Mouse (Mus musculus): ENCODE data around the gene Dot1l. TPM values are rescaled to one million over a fixed set of nuclear protein-coding genes. Genes with fewer than 3 reads are reported as not detected.

The Dot1l gene
- polyA plus RNA-seq, 1 experiment: 20.6 TPM

DNA sequence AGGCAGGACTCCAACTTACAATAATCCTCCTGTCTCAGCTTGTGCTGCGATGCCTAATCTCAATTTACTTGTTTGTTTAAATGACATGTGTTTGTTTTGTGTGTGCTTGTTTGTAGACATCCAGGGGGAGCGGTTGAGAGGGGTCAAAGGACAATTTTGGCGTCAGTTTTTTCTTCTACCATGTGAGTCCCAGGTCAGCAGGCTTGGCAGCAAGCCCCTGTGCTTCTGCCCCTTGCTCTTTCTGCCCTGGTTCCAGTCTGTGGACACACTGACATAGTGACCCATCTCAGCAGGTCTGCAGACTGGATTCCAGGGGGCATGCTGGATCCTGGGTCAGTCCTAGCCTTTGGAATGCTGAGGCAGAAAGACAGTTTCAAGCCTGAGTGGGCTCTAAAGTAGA, 64.4 kb downstream of the Dot1l start:
- TF ChIP-seq REST (IDR thresholded peaks at IDR 0.05; ENCODE audit: insufficient read depth, insufficient read length) (no peak), MYOG (IDR thresholded peaks at IDR 0.05; ENCODE audit: control insufficient read depth in 1 of 3, insufficient read depth in 1 of 3, insufficient read length in 2 of 3, low read depth in 2 of 3) (no peak), TCF3 (IDR thresholded peaks at IDR 0.05; ENCODE audit: insufficient read length, low read depth) (no peak), CEBPB (IDR thresholded peaks at IDR 0.05; ENCODE audit: insufficient read depth, poor library complexity, severe bottlenecking) (no peak), POLR2AphosphoS2 (IDR thresholded peaks at IDR 0.05; ENCODE audit: insufficient read length, low read depth) (no peak), POLR2A (IDR thresholded peaks at IDR 0.05; ENCODE audit: insufficient read length, low read depth) (no peak)
- no peak overlapping the region for H3ac ChIP-seq (ENCODE audit: control insufficient read depth, insufficient read length)
- no peak overlapping the region for H3K4me3 ChIP-seq
- no peaks in the 10 kb centered on the region for H3K79me2 ChIP-seq (ENCODE audit: control insufficient read depth, insufficient read depth)
- H3K4me2 ChIP-seq (ENCODE audit: low read depth): no peak overlapping the region
- no peaks in the 10 kb centered on the region for H3K27me3 ChIP-seq (ENCODE audit: control insufficient read depth, insufficient read depth, insufficient read length)
- no peaks in the 10 kb centered on the region for H3K36me3 ChIP-seq (ENCODE audit: control insufficient read depth, insufficient read depth)

DNA sequence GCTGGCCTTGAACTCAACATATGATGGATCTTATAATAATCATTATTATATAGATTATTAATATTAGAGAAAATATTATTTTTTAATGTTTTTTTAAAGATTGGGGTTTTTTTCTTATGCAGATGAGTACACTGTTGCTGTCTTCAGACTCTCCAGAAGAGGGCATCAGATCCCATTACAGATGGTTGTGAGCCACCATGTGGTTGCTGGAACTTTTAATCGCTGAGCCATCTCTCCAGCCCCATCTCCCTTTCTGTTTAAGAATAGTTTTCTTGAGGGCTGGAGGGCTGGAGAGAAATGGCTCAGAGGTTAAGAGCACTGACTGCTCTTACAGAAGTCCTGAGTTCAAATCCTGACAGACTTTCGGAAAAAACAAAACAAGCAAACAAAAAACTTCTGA, 67.0 kb downstream of the Dot1l start:
- peaks cover 3% of the 10 kb centered on the region for H3K79me2 ChIP-seq (ENCODE audit: control insufficient read depth, insufficient read depth)
- H3K36me3 ChIP-seq (ENCODE audit: control insufficient read depth, insufficient read depth): no peaks in the 10 kb centered on the region
- no peak for TF ChIP-seq CEBPB (IDR thresholded peaks at IDR 0.05; ENCODE audit: insufficient read depth, poor library complexity, severe bottlenecking)
- H3K4me3 ChIP-seq: no peak overlapping the region
- no peak overlapping the region for H3K4me2 ChIP-seq (ENCODE audit: low read depth)
- H3K27me3 ChIP-seq (ENCODE audit: control insufficient read depth, insufficient read depth, insufficient read length): no peaks in the 10 kb centered on the region
- H3ac ChIP-seq (ENCODE audit: control insufficient read depth, insufficient read length): no peak overlapping the region

DNA sequence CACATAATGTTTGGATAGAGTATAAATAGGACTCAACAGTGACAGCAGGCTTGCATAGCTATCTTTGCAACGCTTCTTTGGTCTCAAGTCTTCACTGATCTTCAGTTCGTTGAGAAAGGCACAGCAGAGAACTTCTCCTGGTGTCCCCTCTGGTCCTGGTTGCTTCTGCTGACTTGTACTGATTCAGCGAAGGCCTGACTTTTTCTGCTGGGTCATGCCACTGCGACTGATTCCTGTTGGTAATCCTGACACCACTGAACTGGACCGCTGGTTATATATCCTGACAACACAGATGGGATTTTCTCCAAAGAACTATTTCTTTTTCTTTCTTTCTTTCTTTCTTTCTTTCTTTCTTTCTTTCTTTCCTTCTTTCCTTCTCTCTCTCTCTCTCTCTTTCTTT, 67.5 kb downstream of the Dot1l start:
- TF ChIP-seq REST (IDR thresholded peaks at IDR 0.05; ENCODE audit: insufficient read depth, insufficient read length) (no peak), MYOD1 (IDR thresholded peaks at IDR 0.05; ENCODE audit: control insufficient read depth in 1 of 3, insufficient read length in 2 of 3, low read depth in 2 of 3) (no peak), POLR2A (IDR thresholded peaks at IDR 0.05; ENCODE audit: insufficient read length, low read depth) (no peak), USF1 (IDR thresholded peaks at IDR 0.05; ENCODE audit: low read depth) (no peak), SRF (IDR thresholded peaks at IDR 0.05; ENCODE audit: control insufficient read depth, insufficient read length, low read depth) (no peak), TCF3 (IDR thresholded peaks at IDR 0.05; ENCODE audit: insufficient read length, low read depth) (no peak), POLR2AphosphoS2 (IDR thresholded peaks at IDR 0.05; ENCODE audit: insufficient read length, low read depth) (no peak), MAX (IDR thresholded peaks at IDR 0.05; ENCODE audit: low read depth) (no peak), E2F4 (IDR thresholded peaks at IDR 0.05; ENCODE audit: insufficient read depth) (no peak)
- Histone ChIP-seq H3K36me3 (ENCODE audit: control insufficient read depth, insufficient read depth) (no peaks in the 10 kb centered on the region), H3K4me3 (no peak overlapping the region), H3K27me3 (ENCODE audit: control insufficient read depth, insufficient read depth, insufficient read length) (no peaks in the 10 kb centered on the region), H3K79me2 (ENCODE audit: control insufficient read depth, insufficient read depth) (peaks cover 8% of the 10 kb centered on the region), H3K4me2 (ENCODE audit: low read depth) (no peak overlapping the region), H3ac (ENCODE audit: control insufficient read depth, insufficient read length) (no peak overlapping the region)

DNA sequence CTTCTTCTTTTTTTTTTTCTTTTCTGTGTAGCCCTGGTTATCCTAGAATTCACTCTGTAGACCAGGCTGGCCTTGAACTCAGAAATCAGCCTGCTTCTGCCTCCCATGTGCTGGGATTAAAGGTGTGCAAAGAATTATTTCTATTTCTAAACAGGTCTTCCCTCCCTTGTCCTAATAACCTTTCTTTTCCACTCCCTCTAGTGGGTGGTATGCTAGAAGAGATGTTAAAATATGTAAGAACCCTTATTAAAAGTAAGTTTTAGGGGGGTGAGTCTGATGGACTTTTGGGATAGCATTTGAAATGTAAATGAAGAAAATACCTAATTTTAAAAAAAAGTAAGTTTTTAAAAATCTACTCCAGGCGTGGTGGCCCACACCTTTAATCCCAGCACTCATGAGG, 68.3 kb downstream of the Dot1l start:
- TF ChIP-seq POLR2A (IDR thresholded peaks at IDR 0.05; ENCODE audit: insufficient read length, low read depth) (no peak), USF1 (IDR thresholded peaks at IDR 0.05; ENCODE audit: low read depth) (no peak), MYOD1 (IDR thresholded peaks at IDR 0.05; ENCODE audit: control insufficient read depth in 1 of 3, insufficient read length in 2 of 3, low read depth in 2 of 3) (no peak)
- no peaks in the 10 kb centered on the region for H3K36me3 ChIP-seq (ENCODE audit: control insufficient read depth, insufficient read depth)
- no peaks in the 10 kb centered on the region for H3K27me3 ChIP-seq (ENCODE audit: control insufficient read depth, insufficient read depth, insufficient read length)
- peaks cover 16% of the 10 kb centered on the region for H3K79me2 ChIP-seq (ENCODE audit: control insufficient read depth, insufficient read depth)
- no peak overlapping the region for H3ac ChIP-seq (ENCODE audit: control insufficient read depth, insufficient read length)
- H3K4me2 ChIP-seq (ENCODE audit: low read depth): no peak overlapping the region
- H3K4me3 ChIP-seq: no peak overlapping the region

DNA sequence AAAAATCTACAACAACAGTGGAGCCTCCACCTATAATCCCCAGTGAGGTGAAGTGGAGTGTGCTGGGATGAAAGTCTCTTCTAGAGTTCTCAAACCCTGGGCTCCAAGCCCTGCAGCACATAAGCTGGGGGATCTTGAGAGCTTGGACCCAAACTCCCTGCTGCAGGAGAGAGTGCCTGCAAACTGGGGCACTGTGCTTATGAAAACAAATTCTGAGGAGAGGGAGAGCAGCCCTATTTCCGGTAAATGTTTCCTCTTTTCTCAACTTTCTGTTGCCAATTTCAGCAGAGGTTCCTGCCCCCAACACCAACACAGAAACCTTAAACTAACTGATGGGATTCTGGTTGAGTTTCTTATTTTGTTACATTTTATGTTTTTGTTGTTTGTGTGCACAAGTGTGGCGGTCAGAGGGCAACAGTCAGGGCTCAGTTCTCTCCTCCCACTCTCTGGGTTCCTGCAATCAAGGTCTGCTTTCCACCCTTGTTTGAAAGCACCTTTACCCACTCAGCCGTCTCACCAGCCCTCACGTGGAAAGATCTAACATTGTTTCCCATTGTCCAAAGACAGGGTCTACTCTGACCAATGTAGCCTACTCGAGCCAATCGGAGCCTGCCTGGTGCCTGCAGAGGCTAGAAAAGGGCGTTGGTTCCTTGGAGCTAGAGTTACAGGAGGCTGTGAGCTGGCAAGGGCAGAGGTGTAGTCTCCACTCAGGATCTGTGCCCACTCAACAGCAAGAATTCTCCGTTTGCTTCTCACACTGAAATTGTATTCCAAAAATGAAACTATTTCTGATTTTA, 69.0 kb downstream of the Dot1l start:
- H3K4me2 ChIP-seq (ENCODE audit: low read depth): peak overlapping the region; percentile 61
- no peak overlapping the region for H3K4me3 ChIP-seq
- no peak for TF ChIP-seq REST (IDR thresholded peaks at IDR 0.05; ENCODE audit: insufficient read depth, insufficient read length)
- no peak for TF ChIP-seq MYOG (IDR thresholded peaks at IDR 0.05; ENCODE audit: control insufficient read depth in 1 of 3, insufficient read depth in 1 of 3, insufficient read length in 2 of 3, low read depth in 2 of 3)
- TF ChIP-seq TCF3 (IDR thresholded peaks at IDR 0.05; ENCODE audit: insufficient read length, low read depth): no peak
- TF ChIP-seq POLR2A (IDR thresholded peaks at IDR 0.05; ENCODE audit: insufficient read length, low read depth): peak; percentile 43
- no peak for TF ChIP-seq SRF (IDR thresholded peaks at IDR 0.05; ENCODE audit: control insufficient read depth, insufficient read length, low read depth)
- H3K27me3 ChIP-seq (ENCODE audit: control insufficient read depth, insufficient read depth, insufficient read length): no peaks in the 10 kb centered on the region
- no peak overlapping the region for H3ac ChIP-seq (ENCODE audit: control insufficient read depth, insufficient read length)
- peaks cover 21% of the 10 kb centered on the region for H3K79me2 ChIP-seq (ENCODE audit: control insufficient read depth, insufficient read depth)
- no peaks in the 10 kb centered on the region for H3K36me3 ChIP-seq (ENCODE audit: control insufficient read depth, insufficient read depth)

DNA sequence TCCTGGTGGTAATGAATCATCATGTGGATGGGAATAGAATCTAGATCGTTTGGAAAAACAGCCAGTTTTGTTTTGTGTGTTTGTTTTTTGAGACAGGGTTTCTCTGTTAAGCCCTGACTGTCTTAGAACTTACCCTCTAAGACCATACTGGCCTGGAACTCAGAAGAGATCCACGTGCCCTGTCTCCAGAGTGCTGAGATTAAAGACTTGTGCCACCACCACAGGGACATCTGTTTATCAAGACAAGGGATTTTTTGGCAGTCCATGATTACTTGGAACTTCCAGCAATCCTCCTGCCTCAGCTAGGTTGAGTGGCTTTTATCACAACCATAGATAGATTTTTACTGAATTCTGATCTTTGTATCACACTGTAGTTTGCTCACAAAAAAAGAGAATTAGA, 69.8 kb downstream of the Dot1l start:
- no peak for TF ChIP-seq TCF12 (IDR thresholded peaks at IDR 0.05; ENCODE audit: insufficient read depth, poor library complexity, severe bottlenecking)
- TF ChIP-seq MAX (IDR thresholded peaks at IDR 0.05; ENCODE audit: low read depth): no peak
- no peak for TF ChIP-seq POLR2AphosphoS2 (IDR thresholded peaks at IDR 0.05; ENCODE audit: insufficient read length, low read depth)
- no peak for TF ChIP-seq TCF3 (IDR thresholded peaks at IDR 0.05; ENCODE audit: insufficient read length, low read depth)
- TF ChIP-seq SRF (IDR thresholded peaks at IDR 0.05; ENCODE audit: control insufficient read depth, insufficient read length, low read depth): no peak
- no peak for TF ChIP-seq CEBPB (IDR thresholded peaks at IDR 0.05; ENCODE audit: insufficient read depth, poor library complexity, severe bottlenecking)
- TF ChIP-seq REST (IDR thresholded peaks at IDR 0.05; ENCODE audit: insufficient read depth, insufficient read length): no peak
- TF ChIP-seq MYOD1 (IDR thresholded peaks at IDR 0.05; ENCODE audit: control insufficient read depth in 1 of 3, insufficient read length in 2 of 3, low read depth in 2 of 3): no peak
- no peak for TF ChIP-seq POLR2A (IDR thresholded peaks at IDR 0.05; ENCODE audit: insufficient read length, low read depth)
- no peak for TF ChIP-seq E2F4 (IDR thresholded peaks at IDR 0.05; ENCODE audit: insufficient read depth)
- TF ChIP-seq USF1 (IDR thresholded peaks at IDR 0.05; ENCODE audit: low read depth): no peak
- no peak for TF ChIP-seq MYOG (IDR thresholded peaks at IDR 0.05; ENCODE audit: control insufficient read depth in 1 of 3, insufficient read depth in 1 of 3, insufficient read length in 2 of 3, low read depth in 2 of 3)
- Histone ChIP-seq H3K36me3 (ENCODE audit: control insufficient read depth, insufficient read depth) (peaks cover 4% of the 10 kb centered on the region), H3K4me2 (ENCODE audit: low read depth) (peak overlapping the region; percentile 61), H3ac (ENCODE audit: control insufficient read depth, insufficient read length) (no peak overlapping the region), H3K27me3 (ENCODE audit: control insufficient read depth, insufficient read depth, insufficient read length) (no peaks in the 10 kb centered on the region), H3K4me3 (no peak overlapping the region), H3K79me2 (ENCODE audit: control insufficient read depth, insufficient read depth) (peaks cover 26% of the 10 kb centered on the region)
